Mouse (Mus musculus) kidney, adult 9 months (tissue): Measurements from ENCODE around the gene Gm7980.
"Not testable (repeated sequence)": the region's sequence is repeated elsewhere in the genome, so short reads cannot be mapped to it uniquely, and the experiment has no call there.

ENCODE experiments used
- DNase-seq: peaks from one replicate; pipeline ENCODE4 v3.0.0; 2022

Gene Gm7980

GRCm38 (mm10) chr14:41907190-41907589 is at the start of gene Gm7980:
Gene Gm7980, minus strand, starts transcription at chr14:41907290.
- DNase-seq, result not testable (repeated sequence)

- DNase-seq, result not testable (repeated sequence)
Observed at GRCm38 (mm10) chr14:41943695-41944094, 36.6 kb upstream of the Gm7980 start, which contains the start of gene 1700024B05Rik. Gene 1700024B05Rik, plus strand, starts transcription at chr14:41943995.

DNA sequence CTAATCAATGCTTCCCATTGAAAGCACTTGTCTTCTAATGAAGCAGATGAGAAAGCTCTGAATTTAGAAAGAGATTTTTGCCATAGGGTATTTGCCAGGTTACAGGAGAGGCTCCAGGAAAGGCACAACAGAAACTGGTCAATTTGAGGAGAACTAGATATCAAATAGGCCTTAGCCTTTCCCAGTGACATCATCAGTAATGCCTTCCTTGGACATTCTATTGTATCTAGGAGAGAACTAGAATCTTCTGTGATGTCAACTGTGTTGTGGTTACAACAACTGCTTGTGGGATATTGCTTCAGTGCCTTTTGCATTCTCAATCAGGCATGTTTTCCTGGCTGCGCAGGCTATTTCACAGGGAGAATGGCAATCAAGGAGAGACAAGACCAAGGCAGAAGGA is 17.6 kb upstream of the Gm7980 start, which contains the start of gene 1700049E17Rik1:
Gene 1700049E17Rik1 (plus strand): TSS at position 301 of the 400 bp plus-strand sequence.
- DNase-seq, result not testable (repeated sequence)
